Mouse (Mus musculus): ENCODE results near the gene Hexdc. TPM values are rescaled to one million over a fixed set of nuclear protein-coding genes. Genes with fewer than 3 reads are reported as not detected.

The Hexdc gene
- polyA plus RNA-seq, 1 experiment: 0.50 TPM

DNA sequence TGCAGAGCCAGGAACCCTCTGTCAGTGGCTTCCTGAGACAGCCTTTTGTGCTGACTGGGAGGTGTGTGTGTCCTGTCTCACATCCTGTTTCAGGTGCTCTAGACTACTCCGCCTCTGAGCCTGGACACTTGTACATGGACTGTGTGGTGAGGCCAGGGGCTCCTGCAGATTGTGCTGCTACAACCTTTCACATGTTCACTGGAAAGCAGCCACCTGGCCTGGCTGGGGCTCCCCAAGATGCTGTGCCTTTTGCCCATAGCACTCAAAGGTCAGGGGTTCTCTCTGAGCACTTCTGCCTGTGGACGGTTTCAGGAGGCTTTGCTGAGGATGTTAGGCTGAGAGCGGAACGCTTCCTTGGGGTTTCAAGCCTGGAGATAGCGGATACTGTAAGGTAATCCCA, 16.5 kb downstream of the Hexdc start:
- Histone ChIP-seq H3K36me3 (ENCODE audit: control insufficient read depth) (peaks cover 91% of the 10 kb centered on the region), H3K9me3 (ENCODE audit: control insufficient read depth, low read length) (no peaks in the 10 kb centered on the region), H3K4me3 (replicated peaks) (no peak overlapping the region), H3K27me3 (ENCODE audit: control insufficient read depth) (no peaks in the 10 kb centered on the region), H3K4me1 (ENCODE audit: control insufficient read depth) (no peaks in the 10 kb centered on the region; the same call in 1 of the 2 replicates)
- TF ChIP-seq TAL1 (IDR thresholded peaks at IDR 0.05; ENCODE audit: low read length) (no peak), GATA1 (IDR thresholded peaks at IDR 0.05; ENCODE audit: low read length) (no peak)

DNA sequence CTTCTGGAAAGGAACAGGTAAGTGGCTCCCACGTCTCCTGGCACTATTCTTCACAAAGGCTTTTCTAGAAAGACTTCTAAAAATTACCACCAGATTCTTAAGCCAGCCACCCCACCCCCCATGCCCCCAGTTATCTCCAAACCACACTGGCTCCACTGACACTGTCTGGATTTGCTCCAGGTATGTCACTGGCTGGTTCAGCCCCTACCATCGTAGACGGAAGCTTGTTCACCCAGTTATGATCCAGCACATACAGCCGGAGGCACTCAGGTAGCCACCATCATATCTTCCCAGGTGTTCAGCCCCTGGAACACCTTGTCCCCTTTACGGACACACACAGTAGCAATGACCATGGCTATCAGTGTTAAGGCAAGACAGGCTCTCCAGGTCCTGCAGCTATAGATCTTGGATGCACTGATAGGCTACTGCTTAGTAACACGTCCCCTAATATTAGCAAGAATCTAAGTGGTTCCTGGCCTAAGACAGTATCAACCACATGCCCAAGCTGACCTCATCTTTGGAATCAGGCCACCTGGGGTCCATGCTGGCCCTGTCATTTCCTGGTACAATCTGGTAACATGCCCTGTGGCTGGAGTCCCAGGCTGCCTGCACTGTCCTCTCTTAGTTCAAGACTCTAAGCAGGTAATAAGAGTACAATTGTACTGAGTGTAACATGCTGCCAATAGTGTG, 17.2 kb downstream of the Hexdc start:
- TF ChIP-seq GATA1 (IDR thresholded peaks at IDR 0.05; ENCODE audit: low read length) (no peak), TAL1 (IDR thresholded peaks at IDR 0.05; ENCODE audit: low read length) (no peak)
- H3K36me3 ChIP-seq (ENCODE audit: control insufficient read depth): peaks cover 93% of the 10 kb centered on the region
- no peak overlapping the region for H3K4me3 ChIP-seq (replicated peaks)
- no peaks in the 10 kb centered on the region for H3K27me3 ChIP-seq (ENCODE audit: control insufficient read depth)
- H3K9me3 ChIP-seq (ENCODE audit: control insufficient read depth, low read length): no peaks in the 10 kb centered on the region
- no peaks in the 10 kb centered on the region; the same call in 1 of the 2 replicates for H3K4me1 ChIP-seq (ENCODE audit: control insufficient read depth)

- Histone ChIP-seq H3K36me3 (ENCODE audit: control insufficient read depth) (peaks cover 47% of the 10 kb centered on the region), H3K4me1 (ENCODE audit: control insufficient read depth) (peaks cover 58% of the 10 kb centered on the region)
These were observed 24.1 kb downstream of the Hexdc start for GRCm38 (mm10) chr11:121228129-121229017.

GRCm38 (mm10) chr11:121229018-121229439, 24.8 kb downstream of the Hexdc start, which contains the start of gene Cybc1:
Gene Cybc1, minus strand, starts transcription at chr11:121229322.
- H3K4me3 ChIP-seq (replicated peaks): peak within 1 kb of the TSS; percentile 85
- H3K9me3 ChIP-seq (ENCODE audit: control insufficient read depth, low read length): no peaks in the 10 kb centered on the region
- H3K4me1 ChIP-seq (ENCODE audit: control insufficient read depth): peaks cover 63% of the 10 kb centered on the region
- no peaks in the 10 kb centered on the region for H3K27me3 ChIP-seq (ENCODE audit: control insufficient read depth)
- no peak for TF ChIP-seq GATA1 (IDR thresholded peaks at IDR 0.05; ENCODE audit: low read length)
- no peak for TF ChIP-seq TAL1 (IDR thresholded peaks at IDR 0.05; ENCODE audit: low read length)
- peaks cover 41% of the 10 kb centered on the region for H3K36me3 ChIP-seq (ENCODE audit: control insufficient read depth)

More at GRCm38 (mm10) chr11:121228129-121229017, 24.1 kb downstream of the Hexdc start:
- Histone ChIP-seq H3K27me3 (ENCODE audit: control insufficient read depth) (no peaks in the 10 kb centered on the region), H3K9me3 (ENCODE audit: control insufficient read depth, low read length) (no peaks in the 10 kb centered on the region), H3K4me3 (replicated peaks) (peak overlapping the region; percentile 85)
- TF ChIP-seq TAL1 (IDR thresholded peaks at IDR 0.05; ENCODE audit: low read length) (no peak), GATA1 (IDR thresholded peaks at IDR 0.05; ENCODE audit: low read length) (no peak)

DNA sequence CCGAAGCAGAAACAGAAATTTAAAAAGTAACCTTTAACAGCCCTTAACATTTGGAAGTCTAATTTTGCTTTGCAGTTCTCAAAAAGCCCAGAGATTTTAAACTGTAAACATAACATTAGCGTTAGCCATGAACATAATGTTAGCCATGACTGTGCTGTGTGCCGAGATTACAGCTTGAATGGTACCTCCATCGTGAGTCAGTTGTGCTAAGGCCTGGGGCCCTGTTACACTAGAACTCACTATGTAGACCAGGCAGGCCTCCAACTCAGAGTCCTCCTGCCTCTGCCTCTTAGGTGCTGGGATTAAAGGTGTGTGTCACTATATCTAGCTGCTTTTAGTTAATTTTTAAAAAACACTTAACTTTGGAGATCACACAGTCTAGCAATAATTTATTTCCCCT, 27.0 kb downstream of the Hexdc start:
- H3K36me3 ChIP-seq (ENCODE audit: control insufficient read depth): peaks cover 19% of the 10 kb centered on the region
- no peak overlapping the region for H3K4me3 ChIP-seq (replicated peaks)
- H3K4me1 ChIP-seq (ENCODE audit: control insufficient read depth): peaks cover 83% of the 10 kb centered on the region
- H3K27me3 ChIP-seq (ENCODE audit: control insufficient read depth): no peaks in the 10 kb centered on the region
- no peaks in the 10 kb centered on the region for H3K9me3 ChIP-seq (ENCODE audit: control insufficient read depth, low read length)
- TF ChIP-seq GATA1 (IDR thresholded peaks at IDR 0.05; ENCODE audit: low read length) (no peak), TAL1 (IDR thresholded peaks at IDR 0.05; ENCODE audit: low read length) (no peak)

DNA sequence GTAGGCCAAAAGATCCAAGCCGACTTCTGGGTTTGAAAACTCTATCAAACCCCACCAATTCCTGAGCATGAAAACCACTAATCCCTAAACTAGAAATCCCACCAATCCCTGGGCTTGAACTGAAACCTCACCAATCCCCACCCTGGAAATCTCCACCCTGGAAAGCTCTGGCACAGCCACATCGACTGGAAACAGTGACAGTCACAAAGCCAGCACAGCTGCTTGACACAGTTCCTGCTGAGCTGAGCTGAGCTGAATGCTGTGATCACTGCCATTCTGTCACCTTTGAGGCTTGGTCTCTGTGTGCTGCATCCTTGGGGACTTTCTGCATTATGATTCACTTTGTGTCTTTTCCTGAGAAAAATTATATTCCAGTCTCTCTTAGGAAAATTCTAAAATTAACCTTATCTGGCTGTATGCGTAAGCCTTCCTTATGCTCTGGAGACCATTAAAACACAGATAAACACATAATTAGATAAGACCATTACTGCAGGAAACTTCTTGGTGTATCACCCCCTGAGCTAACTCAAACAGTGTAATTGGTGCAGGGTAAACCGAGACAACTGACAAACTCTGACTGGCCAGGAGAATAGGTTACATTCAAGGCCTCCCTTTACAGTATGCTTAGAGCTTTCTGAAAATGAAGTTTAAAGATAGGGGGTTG, 27.5 kb downstream of the Hexdc start:
- H3K36me3 ChIP-seq (ENCODE audit: control insufficient read depth): peaks cover 13% of the 10 kb centered on the region
- H3K4me3 ChIP-seq (replicated peaks): no peak overlapping the region
- no peaks in the 10 kb centered on the region for H3K27me3 ChIP-seq (ENCODE audit: control insufficient read depth)
- TF ChIP-seq GATA1 (IDR thresholded peaks at IDR 0.05; ENCODE audit: low read length) (no peak), TAL1 (IDR thresholded peaks at IDR 0.05; ENCODE audit: low read length) (no peak)
- H3K9me3 ChIP-seq (ENCODE audit: control insufficient read depth, low read length): no peaks in the 10 kb centered on the region
- H3K4me1 ChIP-seq (ENCODE audit: control insufficient read depth): peaks cover 88% of the 10 kb centered on the region

DNA sequence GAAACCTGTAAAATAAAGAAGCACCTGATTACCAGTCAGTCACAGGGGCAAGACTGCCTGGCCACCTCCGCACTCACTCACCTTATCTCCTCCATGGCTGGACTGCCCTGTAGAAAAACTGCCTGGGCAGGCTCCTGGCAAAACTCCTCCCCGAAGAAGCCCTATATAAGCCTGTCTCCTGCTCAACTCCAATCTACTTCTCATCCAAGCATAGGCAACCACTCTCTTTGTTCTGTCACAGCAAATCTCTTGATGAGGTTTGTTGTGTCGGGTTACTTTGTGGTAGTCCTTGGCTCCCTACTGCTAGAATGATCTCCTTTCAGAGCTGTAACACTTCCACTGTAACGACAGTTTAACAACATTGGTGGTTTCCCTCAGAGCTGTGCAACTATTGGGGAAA, 28.5 kb downstream of the Hexdc start:
- H3K4me1 ChIP-seq (ENCODE audit: control insufficient read depth): peaks cover 80% of the 10 kb centered on the region
- no peaks in the 10 kb centered on the region for H3K9me3 ChIP-seq (ENCODE audit: control insufficient read depth, low read length)
- no peaks in the 10 kb centered on the region for H3K27me3 ChIP-seq (ENCODE audit: control insufficient read depth)
- peaks cover 8% of the 10 kb centered on the region for H3K36me3 ChIP-seq (ENCODE audit: control insufficient read depth)
- TF ChIP-seq GATA1 (IDR thresholded peaks at IDR 0.05; ENCODE audit: low read length) (no peak), TAL1 (IDR thresholded peaks at IDR 0.05; ENCODE audit: low read length) (no peak)
- H3K4me3 ChIP-seq (replicated peaks): no peak overlapping the region

DNA sequence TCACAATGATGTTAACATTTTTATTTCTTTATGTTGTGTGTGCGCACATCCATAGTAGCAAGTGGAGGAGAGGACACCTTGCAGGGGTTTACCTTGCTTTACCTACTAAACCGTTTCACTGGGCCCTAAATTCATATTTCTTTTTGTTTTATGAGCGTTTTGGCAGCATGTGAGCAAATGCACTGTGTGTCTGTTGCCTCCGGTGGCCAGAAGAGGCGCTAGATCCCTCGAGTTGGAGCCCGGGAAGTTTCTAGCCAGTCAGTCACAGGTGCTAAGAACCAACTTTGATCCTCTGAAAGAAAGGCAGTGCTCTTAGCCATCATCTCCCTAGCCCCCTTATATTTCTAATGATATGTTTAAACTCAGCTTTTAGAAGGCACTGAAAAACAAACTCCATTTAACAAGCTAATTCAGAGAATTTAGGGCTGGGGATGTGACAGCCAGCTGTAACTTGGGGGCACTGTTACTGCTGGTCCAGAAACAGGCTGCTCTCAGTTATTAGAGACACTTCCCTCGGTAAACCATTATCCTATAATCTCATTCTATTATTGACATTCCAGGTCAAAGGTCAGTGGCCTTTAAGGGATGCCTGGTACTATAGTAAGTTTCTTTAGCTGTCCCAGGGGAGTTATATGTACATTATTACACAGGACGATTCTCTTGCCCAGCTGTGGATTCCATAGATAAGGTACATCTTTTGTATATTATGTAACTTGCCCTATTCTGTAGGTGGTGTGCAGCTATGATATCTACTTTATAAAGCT, 31.4 kb downstream of the Hexdc start:
- H3K9me3 ChIP-seq (ENCODE audit: control insufficient read depth, low read length): no peaks in the 10 kb centered on the region
- H3K36me3 ChIP-seq (ENCODE audit: control insufficient read depth): peaks cover 31% of the 10 kb centered on the region
- TF ChIP-seq TAL1 (IDR thresholded peaks at IDR 0.05; ENCODE audit: low read length) (no peak), GATA1 (IDR thresholded peaks at IDR 0.05; ENCODE audit: low read length) (no peak)
- H3K4me3 ChIP-seq (replicated peaks): peak overlapping the region; percentile 79
- no peaks in the 10 kb centered on the region for H3K27me3 ChIP-seq (ENCODE audit: control insufficient read depth)
- peaks cover 79% of the 10 kb centered on the region for H3K4me1 ChIP-seq (ENCODE audit: control insufficient read depth)

Measured in erythroblast, embryonic 14.5 days (primary cell).